Mouse (Mus musculus) lung, postnatal 0 days (tissue): ENCODE results near the gene Alg2. TPM values are rescaled to one million over a fixed set of nuclear protein-coding genes. Genes with fewer than 3 reads are reported as not detected.
A peak's percentile ranks its signal among the peaks of the same experiment; 100 is the strongest.

ENCODE experiments used
- ATAC-seq: fragments of 200-750 bp; cut with Nextera tagmentation; 2 replicates; pipeline ENCODE4 v1.8.0; 2017; ENCODE audit warnings: moderate library complexity
- DNase-seq: peaks from one replicate; pipeline ENCODE4 v3.0.0-alpha.2; 2016; ENCODE audit warnings: low spot score
- H3K27ac ChIP-seq: fragments of 300-500 bp; sonication (generic); 2 replicates; pipeline ENCODE4 v1.5.1; 2014; ENCODE audit warnings: antibody characterized with exemption, mild to moderate bottlenecking, low read length, mixed read lengths
- H3K27me3 ChIP-seq: fragments of 300-500 bp; sonication (generic); replicated peaks from 2 replicates; pipeline ENCODE4 v1.6.1; 2014; ENCODE audit warnings: low read length, mixed read lengths; ENCODE audit not compliant: insufficient read depth
- H3K36me3 ChIP-seq: fragments of 300-500 bp; sonication (generic); 2 replicates; pipeline ENCODE4 v1.6.1; 2014; ENCODE audit warnings: low read length, mixed read lengths; ENCODE audit not compliant: insufficient read depth
- H3K4me1 ChIP-seq: fragments of 300-500 bp; sonication (generic); 2 replicates; pipeline ENCODE4 v1.6.1; 2014; ENCODE audit warnings: antibody characterized with exemption, low read depth, low read length, mixed read lengths; ENCODE audit not compliant: insufficient read depth
- H3K4me2 ChIP-seq: fragments of 300-500 bp; sonication (generic); replicated peaks from 2 replicates; pipeline ENCODE4 v1.6.1; 2014; ENCODE audit warnings: low read depth, mild to moderate bottlenecking, low read length, moderate library complexity, mixed read lengths
- H3K4me3 ChIP-seq: fragments of 300-500 bp; sonication (generic); 2 replicates; pipeline ENCODE4 v1.5.1; 2014; ENCODE audit warnings: low read depth, low read length
- H3K9ac ChIP-seq: fragments of 300-500 bp; sonication (generic); replicated peaks from 2 replicates; pipeline ENCODE4 v1.6.1; 2014; ENCODE audit warnings: low read depth, mild to moderate bottlenecking
- H3K9me3 ChIP-seq: fragments of 300-500 bp; sonication (generic); 2 replicates; pipeline ENCODE4 v1.6.1; 2016; ENCODE audit warnings: low read length, mixed read lengths
- CTCF ChIP-seq: IDR thresholded peaks from 2 replicates; pipeline ENCODE4 v1.5.1; 2016; ENCODE audit warnings: antibody characterized with exemption, mild to moderate bottlenecking
- EP300 ChIP-seq: IDR thresholded peaks from 2 replicates; pipeline ENCODE4 v1.6.1; 2016; ENCODE audit warnings: antibody characterized with exemption, mild to moderate bottlenecking, control low read depth
- WGBS: fragments of 180-500 bp; shearing (Covaris S2); extraction: QIAGEN DNeasy Blood & Tissue Kit; methylation state at CpG from one replicate; pipeline ENCODE4 v1.1.7; 2014; 5-methylcytosine and 5-hydroxymethylcytosine counted together
- polyA plus RNA-seq: library from polyadenylated mRNA; unstranded; fragments of >200 nt; fragmentation: Nextera tagmentation; extraction: Ambion mirVana; gene quantifications from 2 replicates; pipeline ENCODE4 v1.2.1, GENCODE M21; 2015

The Alg2 gene
- polyA plus RNA-seq, 1 experiment from 2014 or later, result 21.2 TPM

- Histone ChIP-seq H3K36me3 (no peaks in the 10 kb centered on the region), H3K9ac (no peak overlapping the region), H3K27ac (no peak overlapping the region), H3K4me2 (no peak overlapping the region), H3K27me3 (no peaks in the 10 kb centered on the region), H3K4me3 (no peak overlapping the region), H3K9me3 (no peaks in the 10 kb centered on the region), H3K4me1 (no peaks in the 10 kb centered on the region)
- 31% methylated on average over 6 of the region's 6 CpGs for WGBS
- ATAC-seq (0 out of 2 replicates have a peak, but pooled peaks have one; percentile 9), DNase-seq (peak; percentile 36)
- 0 out of 2 replicates have a peak, but pooled peaks have one; percentile 20 for TF ChIP-seq CTCF
- no peak for TF ChIP-seq EP300
Observed at GRCm38 (mm10) chr4:47430557-47430956, 43.6 kb downstream of the Alg2 start.

- no peaks in the 10 kb centered on the region for H3K4me1 ChIP-seq
- H3K27ac ChIP-seq, result no peak overlapping the region
- no peak for TF ChIP-seq CTCF
- TF ChIP-seq EP300, result no peak
- H3K4me2 ChIP-seq, result no peak overlapping the region
- ATAC-seq (no peak), DNase-seq (no peak)
- H3K9me3 ChIP-seq, result no peaks in the 10 kb centered on the region
- WGBS, result 62% methylated on average over 3 of the region's 3 CpGs
- no peak overlapping the region for H3K9ac ChIP-seq
- no peak overlapping the region for H3K4me3 ChIP-seq
- H3K27me3 ChIP-seq, result no peaks in the 10 kb centered on the region
- H3K36me3 ChIP-seq, result no peaks in the 10 kb centered on the region
Observed at GRCm38 (mm10) chr4:47427606-47428005, 46.5 kb downstream of the Alg2 start.

DNA sequence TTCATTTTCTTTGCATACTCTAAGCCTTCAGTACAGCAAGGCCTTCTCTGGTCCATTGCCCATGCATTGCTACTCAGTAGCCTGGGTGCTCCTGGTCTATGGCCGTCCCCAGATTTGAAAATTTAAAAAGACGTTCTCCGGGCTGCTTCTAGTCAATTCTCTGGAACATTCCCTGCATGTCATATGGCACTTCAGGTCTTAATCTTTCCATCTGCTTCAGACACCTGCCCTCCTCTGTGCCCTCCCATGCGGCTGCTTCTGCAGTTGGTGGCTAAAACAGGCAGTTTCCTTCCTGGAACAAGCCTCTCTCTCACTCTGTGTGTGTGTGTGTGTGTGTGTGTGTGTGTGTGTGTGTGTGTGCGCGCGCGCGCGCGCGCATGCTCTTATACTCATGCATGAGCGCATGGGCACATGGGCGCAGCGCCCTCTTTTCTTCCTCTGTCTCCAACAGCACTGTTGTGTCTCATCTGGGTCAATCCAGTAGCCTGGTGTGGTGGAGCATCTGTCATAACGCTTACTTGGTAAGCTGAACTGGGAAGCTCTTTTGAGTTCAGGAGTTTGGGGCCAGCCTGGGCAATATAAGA, 48.8 kb downstream of the Alg2 start:
- Histone ChIP-seq H3K9me3 (no peaks in the 10 kb centered on the region), H3K4me3 (no peak overlapping the region), H3K9ac (no peak overlapping the region), H3K4me1 (no peaks in the 10 kb centered on the region), H3K4me2 (no peak overlapping the region), H3K27ac (no peak overlapping the region), H3K36me3 (no peaks in the 10 kb centered on the region), H3K27me3 (no peaks in the 10 kb centered on the region)
- ATAC-seq (no peak), DNase-seq (no peak)
- 84% methylated on average over 16 of the region's 16 CpGs for WGBS
- TF ChIP-seq EP300 (no peak), CTCF (no peak)

DNA sequence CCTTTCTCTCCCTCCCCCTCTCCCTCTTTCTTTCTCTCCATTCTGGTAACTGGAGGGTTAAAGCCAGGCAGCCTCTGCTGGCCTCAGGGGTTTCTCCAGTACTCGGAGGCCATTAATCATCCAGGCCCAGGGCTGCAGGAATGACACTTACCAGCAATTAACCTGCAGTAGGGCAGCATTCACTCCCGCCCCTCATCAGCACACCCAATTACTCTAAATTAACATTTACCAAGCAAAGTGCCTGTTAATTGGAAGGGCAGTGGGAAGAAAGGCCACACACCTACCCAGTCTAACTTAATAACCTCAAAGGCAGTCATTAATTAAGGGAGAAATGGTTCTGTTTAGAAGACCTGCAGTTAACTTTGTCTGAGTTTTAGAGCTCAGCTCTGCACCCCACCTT, 49.8 kb downstream of the Alg2 start:
- no peaks in the 10 kb centered on the region for H3K27me3 ChIP-seq
- no peaks in the 10 kb centered on the region for H3K36me3 ChIP-seq
- H3K4me2 ChIP-seq, result no peak overlapping the region
- no peak overlapping the region for H3K27ac ChIP-seq
- no peaks in the 10 kb centered on the region for H3K4me1 ChIP-seq
- no peak for ATAC-seq
- no peak for TF ChIP-seq CTCF
- TF ChIP-seq EP300, result no peak
- no peaks in the 10 kb centered on the region for H3K9me3 ChIP-seq
- no peak for DNase-seq
- no peak overlapping the region for H3K4me3 ChIP-seq
- 26% methylated on average over 2 of the region's 2 CpGs for WGBS
- no peak overlapping the region for H3K9ac ChIP-seq

DNA sequence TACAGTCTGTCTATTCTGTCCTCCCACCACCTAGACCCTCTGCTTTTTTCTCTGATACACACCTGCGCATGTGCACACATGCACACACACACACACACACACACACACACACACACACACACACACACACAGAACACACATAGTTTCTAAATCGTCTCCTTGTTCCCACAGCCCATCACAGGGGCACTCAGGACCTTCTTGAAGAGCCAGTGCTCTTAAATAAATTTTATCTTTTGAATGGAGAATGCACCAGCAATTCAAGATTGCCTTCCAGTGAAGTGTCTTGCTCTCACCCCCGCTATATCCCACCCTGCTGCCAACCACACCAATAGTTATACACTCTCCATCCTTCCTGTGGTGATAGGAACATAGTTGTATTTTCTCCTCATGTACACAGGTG, 51.2 kb downstream of the Alg2 start:
- no peak overlapping the region for H3K4me3 ChIP-seq
- TF ChIP-seq CTCF, result no peak
- no peak for TF ChIP-seq EP300
- H3K27me3 ChIP-seq, result no peaks in the 10 kb centered on the region
- no peaks in the 10 kb centered on the region for H3K36me3 ChIP-seq
- 67% methylated on average over 3 of the region's 3 CpGs for WGBS
- H3K27ac ChIP-seq, result no peak overlapping the region
- no peak overlapping the region for H3K9ac ChIP-seq
- ATAC-seq, result no peak
- H3K4me2 ChIP-seq, result no peak overlapping the region
- H3K9me3 ChIP-seq, result no peaks in the 10 kb centered on the region
- H3K4me1 ChIP-seq, result no peaks in the 10 kb centered on the region
- DNase-seq, result no peak

GRCm38 (mm10) chr4:47422194-47422593, 51.9 kb downstream of the Alg2 start:
- Histone ChIP-seq H3K4me1 (no peaks in the 10 kb centered on the region), H3K4me3 (no peak overlapping the region), H3K9ac (no peak overlapping the region), H3K36me3 (no peaks in the 10 kb centered on the region), H3K27ac (no peak overlapping the region), H3K9me3 (no peaks in the 10 kb centered on the region), H3K27me3 (no peaks in the 10 kb centered on the region), H3K4me2 (no peak overlapping the region)
- WGBS, result 39% methylated on average over 3 of the region's 3 CpGs
- TF ChIP-seq CTCF (no peak), EP300 (no peak)
- ATAC-seq (no peak), DNase-seq (no peak)

DNA sequence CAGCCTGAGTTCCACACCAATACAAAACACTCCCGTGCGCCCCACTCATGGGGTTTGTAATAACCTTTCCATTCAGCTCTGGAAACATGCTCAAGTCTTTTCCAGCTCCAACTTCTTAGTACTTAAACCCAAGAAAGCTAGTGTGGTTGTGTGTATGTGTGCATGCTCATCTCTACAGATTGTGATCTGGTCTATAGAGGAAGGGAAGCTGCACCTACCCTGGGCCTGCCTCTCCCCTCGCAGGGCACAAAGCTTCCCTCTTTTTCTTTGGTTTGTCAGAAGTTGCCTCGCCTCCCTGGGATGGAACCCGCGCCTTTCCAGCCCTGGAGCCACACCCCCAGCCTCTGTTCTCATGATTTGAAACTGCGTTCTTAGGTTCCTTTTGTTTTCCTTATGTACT, 53.9 kb downstream of the Alg2 start:
- Histone ChIP-seq H3K36me3 (no peaks in the 10 kb centered on the region), H3K9me3 (no peaks in the 10 kb centered on the region), H3K4me2 (no peak overlapping the region), H3K27me3 (no peaks in the 10 kb centered on the region), H3K4me3 (no peak overlapping the region), H3K27ac (no peak overlapping the region), H3K9ac (no peak overlapping the region), H3K4me1 (no peaks in the 10 kb centered on the region)
- ATAC-seq (no peak), DNase-seq (no peak)
- 56% methylated on average over 7 of the region's 7 CpGs for WGBS
- no peak for TF ChIP-seq EP300
- no peak for TF ChIP-seq CTCF
